ENCODE assay signal across 20 mouse cellular contexts in genomic region chr17:86765762-86766404, GRCm38 (mm10). TPM values are rescaled to one million over a fixed set of nuclear protein-coding genes. Genes with fewer than 3 reads are reported as not detected.
A peak's percentile ranks its signal among the peaks of the same experiment; 100 is the strongest.
DNase-seq lines count a peak whose midpoint lies in the region; ATAC-seq and TF ChIP-seq lines count a peak whose summit lies in the region.
"Had no signal": no experiment of that assay in that cellular context is flagged by ENCODE, and none has a peak within 500 bp of the region (broad histone marks: within the 10 kb centered on the region; RNA-seq: fewer than 3 reads in every experiment).

No protein-coding gene starts in this region.

- DNase-seq in cerebellum, postnatal 10 days, result peak; percentile 73 to 81
- no peak for DNase-seq in cerebellum, adult 8-10 months
- peak; percentile 64 for DNase-seq in kidney, adult 11 months
- DNase-seq in kidney, postnatal 14 days, result no peak
- DNase-seq in left cerebral cortex, adult 2 months (ENCODE audit: extremely low spot score in 1 of 2, low spot score in 2 of 2), result no peak
- no peak for DNase-seq in left cerebral cortex, postnatal 10 days (ENCODE audit: extremely low spot score in 1 of 2, low spot score in 2 of 2)
- no peak for DNase-seq in B cell, adult 2 months
- DNase-seq: adrenal gland, postnatal 10 days; forebrain, postnatal 0 days; left cerebral cortex, postnatal 4 days; lung, adult 18-20 months; right cerebral cortex, postnatal 14 days; spleen, adult 18-20 months had no signal

- peaks cover 16% of the 10 kb centered on the region for H3K4me1 ChIP-seq in liver, embryonic 16.5 days (ENCODE audit: control insufficient read depth, low read depth, low read length)
- H3K4me1 ChIP-seq: embryonic facial prominence, embryonic 12.5 days; hindbrain, embryonic 15.5 days; midbrain, embryonic 13.5 days had no signal

- H3K36me3 ChIP-seq in liver, embryonic 16.5 days (ENCODE audit: control insufficient read depth, insufficient read depth), result no peaks in the 10 kb centered on the region
- H3K36me3 ChIP-seq: embryonic facial prominence, embryonic 12.5 days; hindbrain, embryonic 15.5 days; midbrain, embryonic 13.5 days had no signal

- WGBS in liver, embryonic 16.5 days (ENCODE audit: insufficient replicate concordance), result 63% methylated on average over 8 of the region's 8 CpGs

- H3K9me3 ChIP-seq in liver, embryonic 16.5 days (replicated peaks; ENCODE audit: control insufficient read depth, low read length), result no peaks in the 10 kb centered on the region
- H3K9me3 ChIP-seq: embryonic facial prominence, embryonic 12.5 days; hindbrain, embryonic 15.5 days; midbrain, embryonic 13.5 days had no signal

- H3K27ac ChIP-seq in left cerebral cortex, adult 2 months, result 0 out of 2 replicates have a peak overlapping the region, but pooled peaks have one; percentile 15
- no peak overlapping the region for H3K27ac ChIP-seq in liver, embryonic 16.5 days (ENCODE audit: low read length)
- H3K27ac ChIP-seq: embryonic facial prominence, embryonic 12.5 days; hindbrain, embryonic 15.5 days; midbrain, embryonic 13.5 days had no signal

- H3K27me3 ChIP-seq in liver, embryonic 16.5 days (ENCODE audit: control insufficient read depth, insufficient read depth, low read depth, low read length), result no peaks in the 10 kb centered on the region
- H3K27me3 ChIP-seq: embryonic facial prominence, embryonic 12.5 days; hindbrain, embryonic 15.5 days; midbrain, embryonic 13.5 days had no signal

- intact Hi-C loops in left cerebral cortex, adult 2 months (cut with DNase I), result no loop called here
- intact Hi-C loops in left cerebral cortex, postnatal 10 days (cut with DNase I), result no loop called here

- H3K4me3 ChIP-seq in left cerebral cortex, adult 2 months, result no peak overlapping the region
- no peak overlapping the region for H3K4me3 ChIP-seq in liver, embryonic 16.5 days (ENCODE audit: low read depth, low read length)
- H3K4me3 ChIP-seq: embryonic facial prominence, embryonic 12.5 days; hindbrain, embryonic 15.5 days; megakaryocyte, embryonic 14.5 days; midbrain, embryonic 13.5 days had no signal

- peak; percentile 67 for ATAC-seq in liver, embryonic 16.5 days (ENCODE audit: low read depth)
- ATAC-seq: forebrain, postnatal 0 days; midbrain, embryonic 13.5 days had no signal

- H3K9ac ChIP-seq in liver, embryonic 16.5 days (ENCODE audit: low read depth, low read length), result no peak overlapping the region
- H3K9ac ChIP-seq: embryonic facial prominence, embryonic 12.5 days; forebrain, postnatal 0 days; hindbrain, embryonic 15.5 days; midbrain, embryonic 13.5 days had no signal

- H3K4me2 ChIP-seq in liver, embryonic 16.5 days (ENCODE audit: low read depth, low read length), result no peak overlapping the region
- H3K4me2 ChIP-seq: embryonic facial prominence, embryonic 12.5 days; heart, embryonic 11.5 days; hindbrain, embryonic 15.5 days; midbrain, embryonic 13.5 days had no signal

- TF ChIP-seq CTCF in left cerebral cortex, adult 2 months (IDR thresholded peaks at IDR 0.05), result no peak

RNA-seq across cellular contexts. Expression of gene Epas1, which starts 12.4 kb away (rescaled TPM):
- 10 to 100 TPM; 93.6 to 97.0 TPM for total RNA-seq in left cerebral cortex, adult 2 months (2021)
- total RNA-seq in left cerebral cortex, postnatal 10 days (2021), result 10 to 100 TPM; 76.6 to 77.3 TPM
- polyA plus RNA-seq in liver, embryonic 16.5 days (2015; fragmentation: Nextera tagmentation; extraction: Ambion mirVana), result 2.7 and 4.0 TPM in 2 replicates
- total RNA-seq: hematopoietic stem cell, adult 5-6 weeks had no signal

Comparison
In these comparisons a context has a peak if more than half of its experiments do, and no peak if none do; other contexts are left out.
1. DNase-seq: peak in cerebellum, postnatal 10 days (2 of 2) and kidney, adult 11 months (single experiment); none in cerebellum, adult 8-10 months (single experiment), kidney, postnatal 14 days (single experiment), left cerebral cortex, adult 2 months (0 of 2), left cerebral cortex, postnatal 10 days (0 of 2) and B cell, adult 2 months (0 of 2).